Mouse (Mus musculus) gastrocnemius, adult 18-20 months (tissue): Measurements from ENCODE around the gene Cysrt1. TPM values are rescaled to one million over a fixed set of nuclear protein-coding genes. Genes with fewer than 3 reads are reported as not detected.
A peak's percentile ranks its signal among the peaks of the same experiment; 100 is the strongest.

Experiments used
- DNase-seq: peaks from one replicate; pipeline ENCODE4 v3.0.0; 2021; ENCODE audit warnings: low spot score
- long read RNA-seq, 2 experiments: library from polyadenylated mRNA; stranded (forward); transcript quantifications; one replicate each; pipeline ENCODE4 v2.0.0; 2021
- total RNA-seq, 2 experiments: library from RNA; stranded (reverse); gene quantifications; 2 replicates each; pipeline ENCODE4 v1.2.3; 2021

Gene Cysrt1
- not detected for total RNA-seq
- long read RNA-seq, experiment 1 = 0 reads
- long read RNA-seq, experiment 2 = 0 reads

GRCm38 (mm10) chr2:25242101-25242506 lies at the start of gene Cysrt1, which contains the start of gene Rnf208:
Gene Cysrt1, minus strand, starts transcription at chr2:25242452.
Gene Rnf208, plus strand, starts transcription at chr2:25242255.
- no peak for DNase-seq

GRCm38 (mm10) chr2:25291184-25292053 lies 49.2 kb upstream of the Cysrt1 start:
- DNase-seq = no peak

GRCm38 (mm10) chr2:25290816-25291130 lies 48.5 kb upstream of the Cysrt1 start:
- no peak for DNase-seq

- DNase-seq = no peak
These were observed 48.0 kb upstream of the Cysrt1 start for GRCm38 (mm10) chr2:25290101-25290815.

GRCm38 (mm10) chr2:25289651-25290050 lies 47.4 kb upstream of the Cysrt1 start, which contains the start of gene Lrrc26:
Gene Lrrc26, plus strand, starts transcription at chr2:25289915.
- DNase-seq = peak; percentile 43

- no peak for DNase-seq
These were observed 46.6 kb upstream of the Cysrt1 start for GRCm38 (mm10) chr2:25288734-25289345.

GRCm38 (mm10) chr2:25287927-25288649 lies 45.8 kb upstream of the Cysrt1 start, which contains the start of gene Tmem210:
Gene Tmem210, plus strand, starts transcription at chr2:25288145.
- DNase-seq = no peak

GRCm38 (mm10) chr2:25286837-25287636 lies 44.8 kb upstream of the Cysrt1 start:
- no peak for DNase-seq

GRCm38 (mm10) chr2:25286314-25286713 lies 44.1 kb upstream of the Cysrt1 start:
- DNase-seq = no peak

- no peak for DNase-seq
These were observed 43.3 kb upstream of the Cysrt1 start for GRCm38 (mm10) chr2:25285551-25285950.

GRCm38 (mm10) chr2:25278928-25279882 lies 37.0 kb upstream of the Cysrt1 start:
- peak; percentile 75 for DNase-seq

- no peak for DNase-seq
These were observed 30.8 kb upstream of the Cysrt1 start for GRCm38 (mm10) chr2:25273010-25273409.

GRCm38 (mm10) chr2:25272515-25272914 lies 30.3 kb upstream of the Cysrt1 start:
- DNase-seq = no peak

- DNase-seq = peak; percentile 97
These were observed 29.7 kb upstream of the Cysrt1 start, which contains the start of the genes Ssna1 and Anapc2 for GRCm38 (mm10) chr2:25271827-25272511. Gene Ssna1, minus strand, starts transcription at chr2:25272438. Gene Anapc2, plus strand, starts transcription at chr2:25272478.

- DNase-seq = no peak
These were observed 25.6 kb upstream of the Cysrt1 start for GRCm38 (mm10) chr2:25267746-25268309.

GRCm38 (mm10) chr2:25267241-25267640 lies 25.0 kb upstream of the Cysrt1 start:
- DNase-seq = no peak

GRCm38 (mm10) chr2:25266720-25267119 lies 24.5 kb upstream of the Cysrt1 start:
- no peak for DNase-seq
